Mouse (Mus musculus) intestine, postnatal 0 days (tissue): ENCODE data around the gene Atp6v1fnb. TPM values are rescaled to one million over a fixed set of nuclear protein-coding genes. Genes with fewer than 3 reads are reported as not detected.

Experiments
- ATAC-seq: fragments of 200-750 bp; cut with Nextera tagmentation; 2 replicates; pipeline ENCODE4 v1.8.0; 2017; ENCODE audit warnings: mild to moderate bottlenecking, moderate TSS enrichment, moderate library complexity
- H3K27ac ChIP-seq: fragments of 300-500 bp; sonication (generic); 2 replicates; pipeline ENCODE4 v1.5.1; 2014; ENCODE audit warnings: mild to moderate bottlenecking, low read depth, low read length, moderate library complexity
- H3K27me3 ChIP-seq: fragments of 300-500 bp; sonication (generic); replicated peaks from 2 replicates; pipeline ENCODE4 v1.6.1; 2014; ENCODE audit warnings: low read length, mixed read lengths; ENCODE audit not compliant: control insufficient read depth, insufficient read depth
- H3K36me3 ChIP-seq: fragments of 300-500 bp; sonication (generic); 2 replicates; pipeline ENCODE4 v1.6.1; 2014; ENCODE audit warnings: mild to moderate bottlenecking, moderate library complexity; ENCODE audit not compliant: control insufficient read depth, insufficient read depth
- H3K4me1 ChIP-seq: fragments of 300-500 bp; sonication (generic); replicated peaks from 2 replicates; pipeline ENCODE4 v1.6.1; 2014; ENCODE audit warnings: antibody characterized with exemption, low read length, mixed read lengths; ENCODE audit not compliant: control insufficient read depth, insufficient read depth
- H3K4me2 ChIP-seq: fragments of 300-500 bp; sonication (generic); replicated peaks from 2 replicates; pipeline ENCODE4 v1.6.1; 2014; ENCODE audit warnings: low read depth, mild to moderate bottlenecking, moderate library complexity
- H3K4me3 ChIP-seq: fragments of 300-500 bp; sonication (generic); 2 replicates; pipeline ENCODE4 v1.5.1; 2014; ENCODE audit warnings: low read depth, low read length
- H3K9ac ChIP-seq: fragments of 300-500 bp; sonication (generic); 2 replicates; pipeline ENCODE4 v1.6.1; 2014; ENCODE audit warnings: mild to moderate bottlenecking, low read depth, low read length
- H3K9me3 ChIP-seq: fragments of 300-500 bp; sonication (generic); 2 replicates; pipeline ENCODE4 v1.6.1; 2016; ENCODE audit warnings: mixed run types; ENCODE audit not compliant: control insufficient read depth
- CTCF ChIP-seq: sonication (generic); IDR thresholded peaks from 2 replicates; pipeline ENCODE4 v1.5.1; 2016; ENCODE audit warnings: low read depth, mild to moderate bottlenecking, control low read depth, antibody characterized with exemption, moderate library complexity
- WGBS: fragments of 180-500 bp; shearing (Covaris S2); extraction: QIAGEN DNeasy Blood & Tissue Kit; methylation state at CpG from one replicate; pipeline ENCODE4 v1.1.7; 2014; 5-methylcytosine and 5-hydroxymethylcytosine counted together
- polyA plus RNA-seq: library from polyadenylated mRNA; unstranded; fragments of >200 nt; fragmentation: Nextera tagmentation; extraction: Ambion mirVana; gene quantifications from 2 replicates; pipeline ENCODE4 v1.2.1, GENCODE M21; 2015

The Atp6v1fnb gene
- polyA plus RNA-seq, 1 experiment from 2014 or later = not detected

GRCm38 (mm10) chr6:29436461-29436934, 34.7 kb upstream of the Atp6v1fnb start:
- H3K4me1 ChIP-seq = no peaks in the 10 kb centered on the region
- 20% methylated on average over 11 of the region's 11 CpGs for WGBS
- H3K4me2 ChIP-seq = peak overlapping the region; percentile 85
- peaks cover 42% of the 10 kb centered on the region for H3K27me3 ChIP-seq
- H3K36me3 ChIP-seq = no peaks in the 10 kb centered on the region; the same call in 1 of the 2 replicates
- peak overlapping the region; percentile 46; the same call in 1 of the 2 replicates for H3K27ac ChIP-seq
- no peak overlapping the region for H3K4me3 ChIP-seq
- ATAC-seq = no peak
- no peak for TF ChIP-seq CTCF
- no peaks in the 10 kb centered on the region for H3K9me3 ChIP-seq
- peak overlapping the region; percentile 11; the same call in 1 of the 2 replicates for H3K9ac ChIP-seq

- Histone ChIP-seq H3K27ac (no peak overlapping the region), H3K36me3 (peaks cover 4% of the 10 kb centered on the region; the same call in 1 of the 2 replicates), H3K4me2 (no peak overlapping the region), H3K4me3 (no peak overlapping the region), H3K9ac (no peak overlapping the region), H3K27me3 (peaks cover 16% of the 10 kb centered on the region; the same call in 1 of the 2 replicates), H3K9me3 (no peaks in the 10 kb centered on the region), H3K4me1 (no peaks in the 10 kb centered on the region)
- TF ChIP-seq CTCF = no peak
- 82% methylated on average over 4 of the region's 4 CpGs for WGBS
- ATAC-seq = no peak
These were observed 32.0 kb upstream of the Atp6v1fnb start for GRCm38 (mm10) chr6:29439251-29439650.

GRCm38 (mm10) chr6:29439789-29440188, 31.4 kb upstream of the Atp6v1fnb start:
- TF ChIP-seq CTCF = no peak
- no peak for ATAC-seq
- Histone ChIP-seq H3K27me3 (peaks cover 11% of the 10 kb centered on the region; the same call in 1 of the 2 replicates), H3K4me1 (no peaks in the 10 kb centered on the region), H3K9ac (no peak overlapping the region), H3K27ac (no peak overlapping the region), H3K9me3 (no peaks in the 10 kb centered on the region), H3K4me3 (no peak overlapping the region), H3K4me2 (no peak overlapping the region), H3K36me3 (peaks cover 4% of the 10 kb centered on the region; the same call in 1 of the 2 replicates)
- WGBS = 88% methylated on average over 6 of the region's 6 CpGs

GRCm38 (mm10) chr6:29444773-29445172, 26.5 kb upstream of the Atp6v1fnb start:
- Histone ChIP-seq H3K27ac (no peak overlapping the region), H3K4me1 (no peaks in the 10 kb centered on the region), H3K4me2 (no peak overlapping the region), H3K27me3 (no peaks in the 10 kb centered on the region), H3K36me3 (peaks cover 8% of the 10 kb centered on the region; the same call in 1 of the 2 replicates), H3K9ac (no peak overlapping the region), H3K4me3 (no peak overlapping the region), H3K9me3 (no peaks in the 10 kb centered on the region)
- ATAC-seq = no peak
- peak; percentile 81 for TF ChIP-seq CTCF
- WGBS = 66% methylated on average over 11 of the region's 11 CpGs

- whole genome bisulfite sequencing = 89% methylated on average over 7 of the region's 7 CpGs
- TF ChIP-seq CTCF = no peak
- Histone ChIP-seq H3K4me1 (no peaks in the 10 kb centered on the region), H3K4me3 (no peak overlapping the region), H3K4me2 (no peak overlapping the region), H3K27ac (no peak overlapping the region), H3K9ac (no peak overlapping the region), H3K36me3 (peaks cover 8% of the 10 kb centered on the region; the same call in 1 of the 2 replicates), H3K27me3 (no peaks in the 10 kb centered on the region), H3K9me3 (no peaks in the 10 kb centered on the region)
- no peak for ATAC-seq
These were observed 25.9 kb upstream of the Atp6v1fnb start for GRCm38 (mm10) chr6:29445354-29445753.

- H3K27me3 ChIP-seq = no peaks in the 10 kb centered on the region
- ATAC-seq = no peak
- H3K4me1 ChIP-seq = no peaks in the 10 kb centered on the region
- no peaks in the 10 kb centered on the region for H3K9me3 ChIP-seq
- no peak overlapping the region for H3K4me3 ChIP-seq
- no peak overlapping the region for H3K4me2 ChIP-seq
- H3K36me3 ChIP-seq = peaks cover 12% of the 10 kb centered on the region; the same call in 1 of the 2 replicates
- no peak overlapping the region for H3K9ac ChIP-seq
- no peak overlapping the region for H3K27ac ChIP-seq
- no peak for TF ChIP-seq CTCF
- 35% methylated on average over 4 of the region's 4 CpGs for WGBS
These were observed 21.4 kb upstream of the Atp6v1fnb start for GRCm38 (mm10) chr6:29449858-29450257.
